ENCODE assay signal across 9 mouse cellular contexts in the genomic region with DNA sequence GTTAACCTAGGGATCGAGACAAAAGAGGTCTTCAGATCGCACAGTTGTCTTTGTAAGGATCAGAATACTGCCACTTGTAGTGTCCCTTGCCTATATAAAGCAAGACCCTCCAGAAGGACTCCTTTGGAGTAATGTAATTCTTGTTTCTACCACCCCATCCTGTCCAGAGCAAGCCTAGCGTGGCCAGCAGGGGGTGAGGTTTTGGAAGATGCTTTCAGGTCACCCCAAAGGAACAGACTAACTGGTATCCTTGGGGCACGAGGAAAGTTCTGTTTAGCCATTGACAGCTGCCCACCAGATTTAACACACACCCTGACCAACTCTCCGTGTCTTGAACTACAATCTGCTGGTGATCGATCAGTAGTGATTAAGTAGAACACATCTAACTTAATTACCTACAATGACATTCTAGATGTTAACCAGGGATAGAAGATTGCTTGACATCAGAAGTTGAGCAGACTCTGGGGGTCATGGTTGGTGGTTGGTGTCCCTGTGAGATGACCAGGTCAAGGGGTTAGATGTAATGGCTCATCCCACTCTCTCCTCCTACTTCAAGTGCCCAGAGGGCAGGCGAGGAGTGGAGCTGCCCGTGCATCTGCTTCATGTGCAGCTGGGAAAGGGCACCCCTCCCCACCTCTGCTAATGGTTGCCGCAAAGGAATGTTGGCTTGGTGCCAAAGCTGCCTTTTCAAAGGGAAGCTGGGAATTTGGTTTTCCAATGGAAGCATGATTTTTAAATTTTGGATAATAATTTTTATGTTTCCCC. TPM values are rescaled to one million over a fixed set of nuclear protein-coding genes. Genes with fewer than 3 reads are reported as not detected.
DNase-seq lines count a peak whose midpoint lies in the region; ATAC-seq lines count a peak whose summit lies in the region.
"Had no signal": no experiment of that assay in that cellular context is flagged by ENCODE, and none has a peak within 500 bp of the region (broad histone marks: within the 10 kb centered on the region; RNA-seq: fewer than 3 reads in every experiment).

No protein-coding gene starts in this region.

- no peak overlapping the region for H3K9ac ChIP-seq in lung, embryonic 15.5 days
- no peak overlapping the region for H3K9ac ChIP-seq in forebrain, embryonic 16.5 days (replicated peaks; ENCODE audit: low read depth, low read length)
- no peak overlapping the region for H3K9ac ChIP-seq in midbrain, embryonic 14.5 days (replicated peaks; ENCODE audit: low read length)

- no peaks in the 10 kb centered on the region for H3K9me3 ChIP-seq in lung, embryonic 15.5 days
- no peaks in the 10 kb centered on the region for H3K9me3 ChIP-seq in forebrain, embryonic 16.5 days (ENCODE audit: control insufficient read depth, low read length)
- no peaks in the 10 kb centered on the region for H3K9me3 ChIP-seq in midbrain, embryonic 14.5 days (ENCODE audit: control insufficient read depth, low read length)

- WGBS in lung, embryonic 15.5 days = 50% methylated on average over 9 of the region's 9 CpGs
- 52% methylated on average over 9 of the region's 9 CpGs for WGBS in forebrain, embryonic 16.5 days
- WGBS in midbrain, embryonic 14.5 days = 60% methylated on average over 9 of the region's 9 CpGs

- no peak overlapping the region for H3K4me3 ChIP-seq in lung, embryonic 15.5 days
- no peak overlapping the region for H3K4me3 ChIP-seq in forebrain, embryonic 16.5 days (replicated peaks; ENCODE audit: low read length)
- no peak overlapping the region for H3K4me3 ChIP-seq in midbrain, embryonic 14.5 days (replicated peaks; ENCODE audit: low read depth, low read length)

- H3K4me1 ChIP-seq in lung, embryonic 15.5 days = peaks cover 74% of the 10 kb centered on the region
- H3K4me1 ChIP-seq in forebrain, embryonic 16.5 days (replicated peaks; ENCODE audit: control insufficient read depth, insufficient read depth, low read length) = peaks cover 35% of the 10 kb centered on the region
- peaks cover 44% of the 10 kb centered on the region for H3K4me1 ChIP-seq in midbrain, embryonic 14.5 days (ENCODE audit: control insufficient read depth, insufficient read depth, low read length)

- peak; percentile 52; the same call in 1 of the 2 replicates for ATAC-seq in lung, embryonic 15.5 days (ENCODE audit: borderline replicate concordance, extremely low read depth, low FRiP score, low TSS enrichment)
- 0 out of 2 replicates have a peak, but pooled peaks have one; percentile 35 for ATAC-seq in forebrain, embryonic 16.5 days
- peak; percentile 60; the same call in 1 of the 2 replicates for ATAC-seq in midbrain, embryonic 14.5 days (ENCODE audit: low FRiP score, low TSS enrichment)

- no peak overlapping the region for H3K27ac ChIP-seq in lung, embryonic 15.5 days
- H3K27ac ChIP-seq in forebrain, embryonic 16.5 days (ENCODE audit: low read length) = no peak overlapping the region
- H3K27ac ChIP-seq in midbrain, embryonic 14.5 days (replicated peaks; ENCODE audit: low read depth, low read length) = no peak overlapping the region

- DNase-seq in cerebellum, postnatal 10 days = peak; percentile 46 to 49
- DNase-seq in cerebellum, adult 8-10 months = no peak
- DNase-seq in lung, postnatal 36 days = no peak
- peak; percentile 76 for DNase-seq in midbrain, embryonic 14.5 days
- DNase-seq in left cerebral cortex, adult 8-10 months (ENCODE audit: low spot score in 2 of 2) = no peak
- DNase-seq in thymus, postnatal 36 days = no peak
- DNase-seq: thymus, adult 18-20 months had no signal

- H3K27me3 ChIP-seq in lung, embryonic 15.5 days = no peaks in the 10 kb centered on the region
- H3K27me3 ChIP-seq in forebrain, embryonic 16.5 days (replicated peaks; ENCODE audit: control insufficient read depth, insufficient read depth, low read length) = no peaks in the 10 kb centered on the region
- H3K27me3 ChIP-seq in midbrain, embryonic 14.5 days (ENCODE audit: control insufficient read depth, insufficient read depth, low read length) = no peaks in the 10 kb centered on the region

- 0 out of 2 replicates have a peak overlapping the region, but pooled peaks have one; percentile 17 for H3K4me2 ChIP-seq in lung, embryonic 15.5 days
- H3K4me2 ChIP-seq in forebrain, embryonic 16.5 days (ENCODE audit: low read length) = no peak overlapping the region; the same call in 1 of the 2 replicates
- no peak overlapping the region for H3K4me2 ChIP-seq in midbrain, embryonic 14.5 days (ENCODE audit: low read length)

- H3K36me3 ChIP-seq in lung, embryonic 15.5 days = no peaks in the 10 kb centered on the region
- H3K36me3 ChIP-seq in forebrain, embryonic 16.5 days (ENCODE audit: control insufficient read depth, insufficient read depth) = no peaks in the 10 kb centered on the region
- no peaks in the 10 kb centered on the region for H3K36me3 ChIP-seq in midbrain, embryonic 14.5 days (ENCODE audit: control insufficient read depth, insufficient read depth, low read length)

RNA-seq across cellular contexts. Expression of a gene that starts 10.6 kb away (rescaled TPM):
- 41.0 and 42.5 TPM in 2 replicates for polyA plus RNA-seq in lung, embryonic 15.5 days (2015; fragmentation: Nextera tagmentation; extraction: Ambion mirVana)
- 70.8 and 78.2 TPM in 2 replicates for polyA plus RNA-seq in forebrain, embryonic 16.5 days (2015; fragmentation: Nextera tagmentation; extraction: Ambion mirVana)
- polyA plus RNA-seq in midbrain, embryonic 14.5 days (2014; fragmentation: Nextera tagmentation; extraction: Ambion mirVana) = 62.3 and 91.0 TPM in 2 replicates
- 10 to 100 TPM; 74.1 to 93.2 (median 82.1) TPM for total RNA-seq in left cerebral cortex, adult 8-10 months (2022)

Comparison
In these comparisons a context has a peak if more than half of its experiments do, and no peak if none do; other contexts are left out.
1. DNase-seq: peak in cerebellum, postnatal 10 days (2 of 2) and midbrain, embryonic 14.5 days (single experiment); none in cerebellum, adult 8-10 months (single experiment), lung, postnatal 36 days (single experiment), left cerebral cortex, adult 8-10 months (0 of 2) and thymus, postnatal 36 days (0 of 2).
2. Peak in every context shown above with its lines, with median percentiles within 50 percentile points of each other: ATAC-seq.